Mouse (Mus musculus): ENCODE measurements around the gene Gm21800.
"Not testable (repeated sequence)": the region's sequence is repeated elsewhere in the genome, so short reads cannot be mapped to it uniquely, and the experiment has no call there.

The Gm21800 gene

DNA sequence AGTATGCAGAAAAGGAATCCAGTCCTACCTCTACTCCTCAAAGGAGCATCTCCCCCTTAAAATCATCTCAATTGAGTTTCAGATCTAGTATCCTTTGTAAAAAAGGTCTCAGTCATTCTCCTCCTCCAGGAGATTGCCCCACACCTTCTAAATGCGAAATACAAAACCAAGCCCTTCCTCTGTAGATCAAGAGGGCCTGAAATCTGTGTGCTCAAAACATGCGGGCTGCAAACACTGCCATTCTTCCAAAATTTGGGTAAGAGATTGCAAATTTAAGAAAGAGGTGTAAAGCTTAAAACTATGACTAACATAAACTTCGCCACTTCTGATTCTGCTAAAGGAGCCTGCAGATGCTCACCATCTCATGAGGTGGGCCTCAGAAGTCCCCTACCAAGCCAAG lies at the start of gene Gm21800:
Gm21800 (plus strand) TSS at position 301 of the 400 bp plus-strand sequence.
- DNase-seq, result not testable (repeated sequence)

All from thymus, postnatal 14 days (tissue).